Mouse (Mus musculus) hindbrain, embryonic 13.5 days (tissue): ENCODE measurements around the gene Tmem262. TPM values are rescaled to one million over a fixed set of nuclear protein-coding genes. Genes with fewer than 3 reads are reported as not detected.

ENCODE experiments used
- microRNA-seq: library from miRNA; unstranded; fragments of <30 nt; microRNA quantifications from one replicate; pipeline ENCODE4, GENCODE M21; 2016
- polyA plus RNA-seq: library from polyadenylated mRNA; unstranded; fragments of >200 nt; fragmentation: Nextera tagmentation; extraction: Ambion mirVana; gene quantifications from 2 replicates; pipeline ENCODE4 v1.2.1, GENCODE M21; 2015

Tmem262 gene
- polyA plus RNA-seq, 1 experiment from 2014 or later = not detected

Small RNA genes within 50 kb of the gene (microRNA-seq; reads per million reads assigned to microRNA genes)
- 1.4 reads per million for gene Mir6988

Other genes with a start within 250 kb of the Tmem262 start
- 17.5 and 19.3 TPM in 2 replicates for gene Frmd8, start 204.8 kb upstream of the Tmem262 start, polyA plus RNA-seq
- gene Slc25a45, start 202.2 kb upstream of the Tmem262 start, polyA plus RNA-seq = 2.6 and 2.8 TPM in 2 replicates
- 15.2 and 15.9 TPM in 2 replicates for gene Tigd3, start 185.9 kb upstream of the Tmem262 start, polyA plus RNA-seq
- 128 and 137 TPM in 2 replicates for gene Dpf2, start 167.0 kb upstream of the Tmem262 start, polyA plus RNA-seq
- 11.5 and 12.4 TPM in 2 replicates for gene Cdc42ep2, start 155.2 kb upstream of the Tmem262 start, polyA plus RNA-seq
- gene Pola2, start 115.8 kb upstream of the Tmem262 start, polyA plus RNA-seq = 22.6 and 24.2 TPM in 2 replicates
- not detected in 2 replicates for gene Slc22a20, start 93.9 kb upstream of the Tmem262 start, polyA plus RNA-seq
- 3.3 and 4.7 TPM in 2 replicates for gene Capn1, start 64.1 kb upstream of the Tmem262 start, polyA plus RNA-seq
- 30.6 and 33.0 TPM in 2 replicates for gene Syvn1, start 33.5 kb upstream of the Tmem262 start, polyA plus RNA-seq
- gene Mrpl49, start 22.2 kb upstream of the Tmem262 start, polyA plus RNA-seq = 64.6 and 68.9 TPM in 2 replicates
- 648 and 656 TPM in 2 replicates for gene Fau, start 22.2 kb upstream of the Tmem262 start, polyA plus RNA-seq
- 30.7 and 34.7 TPM in 2 replicates for gene Znhit2, start 18.8 kb upstream of the Tmem262 start, polyA plus RNA-seq
- 50.4 and 51.6 TPM in 2 replicates for gene Tm7sf2, start 11.7 kb upstream of the Tmem262 start, polyA plus RNA-seq
- gene Vps51, start 2.8 kb upstream of the Tmem262 start, polyA plus RNA-seq = 81.8 and 85.5 TPM in 2 replicates
- gene Gm28374, start 2.2 kb downstream of the Tmem262 start, polyA plus RNA-seq = 1.1 and 2.3 TPM in 2 replicates
- gene Zfpl1, start 4.9 kb downstream of the Tmem262 start, polyA plus RNA-seq = 79.2 and 82.5 TPM in 2 replicates
- 8.2 and 9.2 TPM in 2 replicates for gene Cdca5, start 5.0 kb downstream of the Tmem262 start, polyA plus RNA-seq
- not detected in 2 replicates for gene AC131692.1, start 14.4 kb downstream of the Tmem262 start, polyA plus RNA-seq
- 0.27 and 0.30 TPM in 2 replicates for gene Naaladl1, start 25.7 kb downstream of the Tmem262 start, polyA plus RNA-seq
- gene Sac3d1, start 38.6 kb downstream of the Tmem262 start, polyA plus RNA-seq = 43.0 and 43.6 TPM in 2 replicates
- gene Snx15, start 48.3 kb downstream of the Tmem262 start, polyA plus RNA-seq = 55.7 and 58.3 TPM in 2 replicates
- not detected in 2 replicates for gene Batf2, start 61.0 kb downstream of the Tmem262 start, polyA plus RNA-seq
- gene Arl2, start 61.5 kb downstream of the Tmem262 start, polyA plus RNA-seq = 128 and 133 TPM in 2 replicates
- gene Majin, start 104.4 kb downstream of the Tmem262 start, polyA plus RNA-seq = not detected in 2 replicates
- 0.27 TPM in 1 of 2 replicates, not detected in the other for gene Gpha2, start 146.3 kb downstream of the Tmem262 start, polyA plus RNA-seq
- 93.8 and 98.3 TPM in 2 replicates for gene Ppp2r5b, start 155.8 kb downstream of the Tmem262 start, polyA plus RNA-seq
- 11.6 and 11.7 TPM in 2 replicates for gene Atg2a, start 161.6 kb downstream of the Tmem262 start, polyA plus RNA-seq
- 86.8 and 96.4 TPM in 2 replicates for gene Ehd1, start 196.7 kb downstream of the Tmem262 start, polyA plus RNA-seq
- gene Cdc42bpg, start 226.4 kb downstream of the Tmem262 start, polyA plus RNA-seq = 0.42 and 0.48 TPM in 2 replicates